Mouse (Mus musculus) urinary bladder, postnatal 25 days (tissue): ENCODE measurements around the gene Med12l.

Experiments used
- DNase-seq: peaks from one replicate; pipeline ENCODE4 v3.0.0; 2022; ENCODE audit warnings: low spot score

Med12l gene

DNA sequence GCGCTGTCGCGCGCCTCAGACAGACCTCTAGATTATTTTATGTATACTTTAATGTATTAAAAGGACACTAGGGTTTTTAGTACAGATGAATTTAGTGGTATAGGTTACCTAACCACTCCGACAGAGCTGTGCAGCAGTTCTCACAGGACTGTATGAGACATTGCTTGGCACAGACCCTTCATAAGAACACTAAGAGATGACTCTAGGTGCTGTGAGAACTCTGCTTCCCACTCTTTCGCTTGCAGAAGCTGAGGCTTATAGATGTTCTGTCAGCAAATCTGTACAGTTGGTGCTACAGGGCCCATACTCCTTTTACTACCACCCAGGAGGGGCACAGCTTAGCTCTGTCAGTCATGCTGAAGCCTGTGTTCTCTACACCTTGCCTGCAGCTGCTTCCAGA is 186.0 kb downstream of the Med12l start:
- no peak for DNase-seq

- DNase-seq: no peak
These were observed 188.5 kb downstream of the Med12l start for GRCm38 (mm10) chr3:59194099-59194498.

DNA sequence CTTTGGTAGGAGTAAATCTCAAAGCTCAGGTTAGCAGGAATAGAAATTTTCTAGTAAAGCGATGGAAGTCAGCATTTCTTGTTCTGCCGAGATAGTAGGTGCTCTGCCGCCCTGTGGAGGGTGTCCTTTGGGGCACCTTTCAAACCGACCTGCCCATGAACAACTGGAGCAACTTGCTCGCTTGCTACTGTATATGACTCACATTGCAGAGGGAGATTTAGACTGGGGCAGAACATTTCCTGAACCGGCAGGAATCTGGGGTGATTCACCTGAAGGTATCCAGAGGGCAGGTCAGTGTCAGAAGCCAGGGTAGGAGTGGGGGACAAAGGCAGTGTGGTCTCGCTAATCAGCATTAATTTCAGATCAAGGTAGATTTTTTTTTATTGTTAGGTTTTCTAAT is 189.3 kb downstream of the Med12l start, which contains the start of gene Gpr87:
Gene Gpr87, minus strand, starts transcription at position 167 of the 400 bp plus-strand sequence.
- peak; percentile 26 for DNase-seq

DNA sequence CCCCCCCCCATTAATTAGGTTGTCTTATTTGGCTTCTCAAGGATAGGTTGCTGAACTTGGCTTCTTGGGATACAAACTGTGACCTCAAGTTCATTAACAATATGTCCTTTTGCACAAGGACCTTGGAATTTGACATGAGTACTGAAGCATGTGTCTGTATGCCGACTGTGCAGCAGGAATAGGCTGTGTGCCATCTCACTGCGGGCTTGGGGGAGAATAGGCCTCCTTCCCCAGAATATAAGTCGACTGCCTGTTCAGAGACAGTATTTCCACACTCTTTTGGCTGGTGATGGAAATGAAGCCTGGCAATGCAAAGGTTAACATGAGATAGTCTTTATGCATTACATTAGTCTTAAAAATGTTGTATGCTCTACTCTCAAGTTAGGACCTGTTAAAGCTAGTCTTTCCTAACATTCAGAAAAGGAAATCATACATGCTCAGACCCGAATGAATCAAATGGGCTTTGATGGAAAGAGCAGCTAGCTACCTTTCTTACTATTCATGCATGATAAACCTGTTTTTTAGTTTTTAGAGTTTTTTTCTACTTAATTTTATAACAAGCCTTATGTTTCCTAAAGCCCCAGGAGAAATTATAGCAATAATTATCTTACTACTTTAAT is 191.8 kb downstream of the Med12l start:
- DNase-seq: no peak

DNA sequence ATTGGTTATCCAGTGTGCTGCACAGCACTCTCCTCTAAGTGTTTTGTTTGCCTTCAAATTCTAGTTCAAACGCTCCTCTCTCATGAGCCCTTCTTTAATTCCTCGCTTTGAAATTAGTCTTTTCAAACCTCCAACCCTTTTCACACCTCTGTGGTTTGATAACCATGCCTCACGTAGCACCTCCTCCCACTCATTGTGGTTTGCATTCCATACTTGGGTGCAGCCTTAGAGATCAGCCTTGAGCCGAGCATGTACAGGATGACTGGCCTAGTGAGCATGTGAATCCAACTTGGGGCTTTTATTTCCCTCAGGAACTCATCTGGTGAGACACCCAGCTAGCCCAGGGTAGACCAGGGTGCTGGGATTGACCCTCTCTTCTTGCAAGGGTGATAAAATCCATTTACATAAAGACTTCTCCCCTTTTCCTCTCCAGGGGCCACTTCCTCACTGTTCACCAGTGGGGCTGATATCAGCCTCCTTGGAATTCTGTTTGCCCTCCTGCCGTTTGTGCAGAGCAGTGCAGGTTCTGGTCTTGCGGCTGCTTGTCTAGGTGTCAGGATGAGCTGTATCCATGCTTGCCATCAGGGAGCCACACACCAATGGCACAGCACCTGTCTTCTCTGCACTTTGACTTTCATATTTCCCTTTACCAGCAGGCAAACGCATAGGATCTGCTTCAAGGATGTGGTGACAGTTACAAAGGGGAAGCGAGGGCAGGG is 198.3 kb downstream of the Med12l start:
- DNase-seq: no peak

- no peak for DNase-seq
These were observed 199.3 kb downstream of the Med12l start for GRCm38 (mm10) chr3:59204719-59205503.

- DNase-seq: no peak
These were observed 200.3 kb downstream of the Med12l start for GRCm38 (mm10) chr3:59205941-59206340.

DNA sequence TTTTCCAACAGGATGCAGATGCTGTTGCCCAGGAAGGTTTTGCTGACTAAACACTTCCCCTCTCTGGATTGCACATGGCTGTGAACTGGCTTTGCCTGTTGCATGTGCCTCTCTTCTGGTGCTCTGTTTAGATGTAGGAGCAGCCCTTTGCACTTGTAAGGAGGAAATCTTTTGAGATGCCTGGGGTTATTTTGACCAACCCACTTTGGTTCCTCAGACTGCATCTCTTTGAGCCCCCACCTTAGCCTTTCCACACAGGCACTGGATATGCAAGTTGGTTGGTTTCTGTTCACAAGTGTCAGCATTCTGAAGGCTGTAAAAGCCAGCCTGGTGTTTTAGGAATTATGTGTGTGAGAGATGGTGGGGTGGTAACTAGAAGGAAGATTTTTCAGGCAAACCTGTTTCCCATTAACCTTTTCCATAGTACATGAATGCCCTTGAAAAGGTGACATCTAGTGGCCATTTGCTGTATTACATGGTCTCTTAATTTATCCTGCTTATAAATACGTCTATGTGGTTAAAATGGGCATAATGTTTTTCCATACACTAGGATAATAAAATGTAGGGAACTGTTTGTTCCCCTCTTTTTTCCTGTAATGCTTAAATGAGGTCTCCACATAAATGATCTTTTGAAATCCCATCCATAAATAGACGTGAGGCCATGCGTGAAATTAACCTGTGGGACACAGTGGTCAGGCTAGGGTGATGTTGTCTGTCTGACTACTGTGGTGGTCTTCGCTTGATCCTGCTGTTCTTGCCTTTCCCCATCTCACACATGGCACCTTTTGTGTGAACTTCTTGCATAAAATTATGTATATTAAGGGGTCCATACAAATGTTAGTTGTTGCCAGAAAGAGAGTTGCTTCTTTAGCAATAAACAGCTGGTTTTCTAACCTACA is 203.3 kb downstream of the Med12l start:
- peak; percentile 48 for DNase-seq

GRCm38 (mm10) chr3:59210089-59210488 is 204.5 kb downstream of the Med12l start:
- DNase-seq: no peak

DNA sequence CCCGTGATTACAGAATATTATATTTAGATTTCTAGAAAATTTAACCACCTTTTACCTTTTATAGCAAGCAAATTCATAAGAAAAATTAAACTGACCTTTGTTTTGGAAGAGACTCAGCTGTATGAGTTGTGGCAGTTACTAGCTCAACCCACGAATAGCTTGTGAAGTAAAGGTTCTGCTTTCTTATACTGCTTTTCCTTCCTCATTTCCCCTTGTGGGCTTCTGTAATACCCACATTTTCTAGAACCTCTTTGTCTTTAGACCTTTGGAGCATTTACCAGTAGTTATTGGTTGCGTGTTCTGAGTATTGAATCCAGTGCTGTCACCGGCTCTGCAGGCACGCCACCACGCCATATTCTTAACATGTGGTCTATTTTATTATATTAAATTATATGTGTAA is 205.1 kb downstream of the Med12l start, which contains the start of gene P2ry13:
Gene P2ry13, minus strand, starts transcription at position 156 of the 400 bp plus-strand sequence.
- DNase-seq: no peak

- DNase-seq: no peak
These were observed 206.2 kb downstream of the Med12l start for GRCm38 (mm10) chr3:59211784-59212183.

- no peak for DNase-seq
These were observed 206.8 kb downstream of the Med12l start for GRCm38 (mm10) chr3:59212404-59212803.

DNA sequence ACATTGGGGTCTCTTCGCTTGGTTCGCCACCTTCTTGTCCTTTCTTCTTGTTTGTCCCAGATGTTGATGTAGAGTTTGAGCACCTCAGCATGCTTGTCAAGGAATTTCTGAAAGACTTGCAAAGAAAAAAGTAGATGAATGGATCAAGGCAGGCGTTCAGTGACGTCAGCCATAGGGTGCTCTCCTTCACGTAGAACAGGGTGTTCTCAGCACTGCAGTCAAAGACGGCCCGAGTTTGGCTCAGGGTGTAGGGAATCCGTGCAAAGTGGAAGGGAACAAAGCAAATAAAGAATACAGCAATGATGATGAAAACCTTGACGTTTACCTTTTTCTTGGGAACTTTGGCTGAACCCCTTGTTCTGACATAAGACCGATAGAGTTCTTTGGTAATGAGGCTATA is 211.6 kb downstream of the Med12l start:
- DNase-seq: no peak

DNA sequence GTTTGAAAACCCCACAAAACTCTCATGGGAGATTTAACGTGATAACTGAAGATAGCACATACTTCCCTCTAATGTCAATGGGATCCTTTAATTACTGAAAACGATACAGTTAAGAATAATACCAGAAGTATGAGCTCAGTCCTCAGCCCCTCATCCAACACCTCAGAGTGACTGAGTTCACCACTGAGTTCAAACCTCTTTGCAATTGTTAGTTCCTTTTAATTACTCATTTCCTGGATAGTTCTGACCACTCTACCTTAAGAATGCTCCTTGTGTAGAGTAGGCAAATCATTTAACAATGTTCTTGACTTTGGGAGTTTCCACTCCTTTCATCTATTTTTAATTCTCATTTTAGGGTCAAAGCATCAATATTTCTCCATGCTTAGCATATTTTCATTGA is 213.7 kb downstream of the Med12l start:
- no peak for DNase-seq

- no peak for DNase-seq
These were observed 216.7 kb downstream of the Med12l start for GRCm38 (mm10) chr3:59222303-59222702.

DNA sequence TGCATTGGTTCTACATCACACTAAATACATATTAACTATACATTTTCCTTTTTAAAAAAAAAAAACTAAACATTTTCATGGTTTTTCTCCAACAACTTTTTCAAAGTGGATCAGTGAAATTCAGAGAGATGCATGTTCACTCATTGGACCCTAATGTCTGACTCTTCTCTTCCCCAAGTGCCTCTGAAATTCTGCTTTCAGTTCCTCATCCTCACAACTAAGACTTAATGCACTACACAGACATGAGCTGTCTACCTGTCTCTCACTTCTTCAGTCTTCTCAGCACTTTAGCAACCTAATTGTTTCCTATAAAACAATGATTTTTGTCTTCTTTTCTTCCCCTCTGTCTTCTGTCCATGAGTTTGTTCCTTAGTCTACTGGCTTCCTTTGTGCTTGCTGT is 219.8 kb downstream of the Med12l start:
- no peak for DNase-seq

DNA sequence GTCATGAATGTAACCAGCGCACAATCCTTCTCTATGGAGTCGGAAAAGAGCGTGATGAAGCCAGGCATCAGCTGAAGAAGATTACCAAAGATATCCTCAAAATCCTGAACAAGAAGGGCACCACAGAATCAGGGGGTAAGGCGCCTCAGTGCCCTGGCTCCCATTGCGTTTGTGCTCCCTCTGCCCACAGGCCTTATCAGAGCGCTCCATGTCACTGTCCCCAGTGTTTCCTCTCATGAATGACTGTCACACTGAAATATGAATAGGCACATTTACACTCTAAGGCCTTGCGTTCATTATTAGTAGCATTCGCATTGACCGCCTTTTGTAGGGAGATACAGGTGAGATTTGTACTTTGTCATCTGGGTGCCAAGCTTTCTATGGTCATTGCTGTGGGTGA is 222.1 kb downstream of the Med12l start:
- DNase-seq: no peak

DNA sequence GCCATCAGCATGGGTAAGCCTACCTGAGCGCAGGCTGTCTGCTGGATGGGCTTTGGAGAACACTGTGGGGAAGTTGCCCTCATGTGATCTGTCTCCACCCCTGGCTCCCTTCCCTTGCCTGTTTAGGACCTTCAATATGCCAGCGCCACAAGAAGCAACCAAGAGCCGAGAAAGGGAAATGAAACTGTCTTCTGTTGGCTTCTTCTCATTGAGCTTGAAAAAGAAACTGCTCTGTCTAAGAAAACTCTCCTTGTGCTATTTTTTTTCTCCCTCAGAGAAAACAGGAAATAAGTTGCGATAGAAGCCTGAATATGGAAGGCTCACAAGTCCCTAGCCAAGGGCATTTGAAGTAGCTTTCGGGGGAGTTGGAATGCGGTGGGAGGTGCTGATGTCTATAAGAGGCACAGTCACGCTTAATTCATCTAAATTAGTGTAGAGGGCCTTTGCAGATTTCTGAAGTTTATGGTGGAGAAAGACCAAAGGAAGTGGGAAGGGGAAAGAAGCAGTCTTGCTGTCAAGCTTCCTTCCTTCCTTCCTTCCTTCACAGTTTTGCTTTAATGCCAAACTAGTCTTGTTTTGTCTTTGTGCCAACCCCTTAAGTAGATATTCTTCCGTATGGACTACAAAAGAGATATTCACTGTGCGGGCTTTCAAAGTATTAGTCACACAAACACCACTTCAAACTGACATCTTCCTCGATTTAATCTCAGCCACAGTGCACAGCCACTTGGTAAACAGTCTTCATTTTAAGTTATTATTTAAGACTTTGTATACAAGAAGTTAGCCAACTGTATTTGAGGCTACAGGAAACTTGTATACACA is 223.3 kb downstream of the Med12l start:
- no peak for DNase-seq

DNA sequence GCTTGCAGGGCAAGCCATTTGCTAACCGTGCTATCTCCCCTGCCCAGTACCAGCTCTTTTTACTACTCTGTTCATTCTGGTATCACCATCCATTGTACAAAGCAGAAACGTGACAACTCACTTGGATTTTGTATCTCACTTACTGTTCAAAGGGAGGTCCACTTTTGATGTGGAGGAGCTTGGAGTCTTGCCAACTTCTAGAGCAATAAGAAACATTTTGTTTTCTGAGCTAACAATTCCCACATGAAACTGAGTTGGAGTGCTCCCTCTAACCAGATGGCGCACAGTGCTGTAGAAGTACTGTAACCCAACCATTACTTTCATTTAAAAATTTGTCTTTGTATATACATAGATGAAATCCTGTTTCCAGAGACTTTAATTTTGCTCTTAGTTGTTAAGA is 225.3 kb downstream of the Med12l start:
- no peak for DNase-seq

DNA sequence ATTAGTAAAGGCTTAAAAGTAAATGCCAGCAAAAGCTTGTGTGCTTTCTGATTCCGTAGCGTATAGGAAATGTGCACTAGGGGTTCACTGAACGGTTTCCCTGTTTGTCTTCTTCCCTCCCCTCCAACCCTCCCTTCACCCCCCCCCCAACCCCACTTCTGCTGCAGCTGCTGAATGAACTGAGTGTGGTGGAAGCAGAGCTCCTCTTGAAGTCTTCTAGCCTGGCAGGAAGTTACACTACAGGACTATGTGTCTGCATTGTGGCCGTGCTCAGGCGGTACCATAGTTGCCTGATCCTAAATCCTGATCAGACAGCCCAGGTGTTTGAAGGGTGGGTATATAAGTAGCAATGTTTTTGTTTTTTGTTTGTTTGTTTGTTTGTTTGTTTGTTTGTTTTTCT is 229.3 kb downstream of the Med12l start:
- no peak for DNase-seq

DNA sequence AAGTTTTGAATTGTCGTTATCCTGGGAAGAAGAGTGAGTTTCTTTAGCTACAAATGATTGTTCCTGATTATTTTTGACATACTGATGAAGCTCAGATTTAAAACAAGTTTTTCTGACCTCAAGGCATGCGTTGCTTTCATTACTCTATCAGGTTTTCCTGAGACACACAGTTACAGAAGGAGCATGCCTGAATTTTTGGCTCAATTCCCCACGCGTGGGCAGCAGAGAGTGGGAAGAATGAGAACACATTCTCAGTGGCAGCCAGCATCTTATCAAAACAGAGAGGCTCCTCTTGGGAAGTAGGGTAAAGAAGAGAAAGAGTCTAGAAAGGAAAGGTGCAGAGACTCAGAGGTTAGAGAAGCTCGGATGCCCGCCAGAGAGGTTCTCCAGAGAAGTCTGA is 237.8 kb downstream of the Med12l start:
- no peak for DNase-seq
